Mouse (Mus musculus) lung, adult 18-20 months (tissue): ENCODE results near the gene Rhbdl2.

Experiments
- DNase-seq, 2 experiments: peaks; one replicate each; pipeline ENCODE4 v3.0.0; 2022; ENCODE audit warnings: mixed read lengths in 2 of 2

Gene Rhbdl2

GRCm38 (mm10) chr4:123819093-123819610 lies 31.5 kb downstream of the Rhbdl2 start:
- peak; percentile 14 to 17 for DNase-seq

- no peak for DNase-seq
Observed at GRCm38 (mm10) chr4:123842126-123842525, 54.5 kb downstream of the Rhbdl2 start.

GRCm38 (mm10) chr4:123856888-123857287 lies 69.2 kb downstream of the Rhbdl2 start:
- no peak for DNase-seq

GRCm38 (mm10) chr4:123858090-123858489 lies 70.4 kb downstream of the Rhbdl2 start:
- no peak for DNase-seq

GRCm38 (mm10) chr4:123859379-123859778 lies 71.7 kb downstream of the Rhbdl2 start, which contains the start of gene 4933427I04Rik:
4933427I04Rik (plus strand) TSS chr4:123859679.
- DNase-seq = no peak

GRCm38 (mm10) chr4:123859803-123860202 lies 72.1 kb downstream of the Rhbdl2 start:
- no peak for DNase-seq

GRCm38 (mm10) chr4:123860621-123861020 lies 72.9 kb downstream of the Rhbdl2 start:
- no peak for DNase-seq
